ENCODE assay signal across 27 mouse cellular contexts in genomic region chr12:71563219-71563618, GRCm38 (mm10).
DNase-seq lines count a peak whose midpoint lies in the region; ATAC-seq and TF ChIP-seq lines count a peak whose summit lies in the region.
"Had no signal": no experiment of that assay in that cellular context is flagged by ENCODE, and none has a peak within 500 bp of the region (broad histone marks: within the 10 kb centered on the region; RNA-seq: fewer than 3 reads in every experiment).

No protein-coding gene starts in this region.

- no peak for DNase-seq in forebrain, embryonic 11.5 days (ENCODE audit: low spot score)
- DNase-seq in hindbrain, embryonic 14.5 days (ENCODE audit: low spot score), result no peak
- no peak for DNase-seq in hindbrain, embryonic 11.5 days (ENCODE audit: low spot score)
- no peak for DNase-seq in hindbrain, postnatal 0 days (ENCODE audit: low spot score)
- no peak for DNase-seq in heart, embryonic 10.5 days (ENCODE audit: low spot score)
- DNase-seq: adrenal gland, adult 2 months; adrenal gland, postnatal 36 days; cerebellum, adult 18-20 months; cerebellum, postnatal 14 days; gastrocnemius, postnatal 14 days; kidney, adult 2 months; kidney, postnatal 4 days; layer of hippocampus, adult 9-11 months; thymus, adult 2 months; thymus, postnatal 36 days had no signal

- H3K9ac ChIP-seq in forebrain, embryonic 11.5 days (ENCODE audit: low read length), result no peak overlapping the region
- H3K9ac ChIP-seq in forebrain, embryonic 15.5 days (replicated peaks), result no peak overlapping the region
- H3K9ac ChIP-seq in hindbrain, embryonic 14.5 days, result no peak overlapping the region
- H3K9ac ChIP-seq in hindbrain, embryonic 11.5 days (ENCODE audit: low read depth, low read length), result no peak overlapping the region
- no peak overlapping the region for H3K9ac ChIP-seq in hindbrain, postnatal 0 days (replicated peaks; ENCODE audit: low read length)
- H3K9ac ChIP-seq: embryonic facial prominence, embryonic 15.5 days; heart, embryonic 12.5 days; limb, embryonic 12.5 days; liver, postnatal 0 days; midbrain, embryonic 13.5 days; neural tube, embryonic 13.5 days had no signal

- H3K4me1 ChIP-seq in forebrain, embryonic 11.5 days (replicated peaks; ENCODE audit: control insufficient read depth, insufficient read depth, low read length), result no peaks in the 10 kb centered on the region
- peaks cover 24% of the 10 kb centered on the region for H3K4me1 ChIP-seq in forebrain, embryonic 15.5 days
- H3K4me1 ChIP-seq in hindbrain, embryonic 14.5 days (replicated peaks; ENCODE audit: control insufficient read depth, insufficient read depth, low read length), result peaks cover 9% of the 10 kb centered on the region; the same call in 1 of the 2 replicates
- H3K4me1 ChIP-seq in hindbrain, embryonic 11.5 days (replicated peaks; ENCODE audit: control insufficient read depth, insufficient read depth, low read length), result no peaks in the 10 kb centered on the region
- H3K4me1 ChIP-seq in megakaryocyte, embryonic 14.5 days, result no peaks in the 10 kb centered on the region; the same call in 1 of the 2 replicates
- no peaks in the 10 kb centered on the region for H3K4me1 ChIP-seq in hindbrain, postnatal 0 days (ENCODE audit: insufficient read depth, low read length)
- peaks cover 22% of the 10 kb centered on the region for H3K4me1 ChIP-seq in heart, embryonic 10.5 days
- H3K4me1 ChIP-seq: heart, embryonic 12.5 days; limb, embryonic 12.5 days had no signal

- no peaks in the 10 kb centered on the region for H3K27me3 ChIP-seq in forebrain, embryonic 11.5 days (ENCODE audit: control insufficient read depth, insufficient read depth, low read length)
- H3K27me3 ChIP-seq in forebrain, embryonic 15.5 days, result no peaks in the 10 kb centered on the region
- H3K27me3 ChIP-seq in hindbrain, embryonic 14.5 days (ENCODE audit: control insufficient read depth, insufficient read depth, low read length), result no peaks in the 10 kb centered on the region
- H3K27me3 ChIP-seq in hindbrain, embryonic 11.5 days (ENCODE audit: control insufficient read depth, insufficient read depth, low read length), result no peaks in the 10 kb centered on the region
- no peaks in the 10 kb centered on the region for H3K27me3 ChIP-seq in megakaryocyte, embryonic 14.5 days (replicated peaks)
- H3K27me3 ChIP-seq in hindbrain, postnatal 0 days (ENCODE audit: insufficient read depth, low read length), result no peaks in the 10 kb centered on the region
- 0 out of 2 replicates have a peak, but pooled peaks cover 16% of the 10 kb centered on the region for H3K27me3 ChIP-seq in heart, embryonic 10.5 days (ENCODE audit: insufficient read depth, poor library complexity, severe bottlenecking)
- H3K27me3 ChIP-seq: embryonic facial prominence, embryonic 15.5 days; neural tube, embryonic 13.5 days had no signal

- no peaks in the 10 kb centered on the region for H3K9me3 ChIP-seq in forebrain, embryonic 11.5 days (ENCODE audit: control insufficient read depth, low read length)
- no peaks in the 10 kb centered on the region for H3K9me3 ChIP-seq in forebrain, embryonic 15.5 days
- no peaks in the 10 kb centered on the region for H3K9me3 ChIP-seq in hindbrain, embryonic 14.5 days (ENCODE audit: control insufficient read depth, low read length)
- no peaks in the 10 kb centered on the region for H3K9me3 ChIP-seq in hindbrain, embryonic 11.5 days (ENCODE audit: control insufficient read depth, low read length)
- peaks cover 14% of the 10 kb centered on the region for H3K9me3 ChIP-seq in megakaryocyte, embryonic 14.5 days
- H3K9me3 ChIP-seq in hindbrain, postnatal 0 days (ENCODE audit: low read length), result no peaks in the 10 kb centered on the region
- no peaks in the 10 kb centered on the region for H3K9me3 ChIP-seq in heart, embryonic 10.5 days
- H3K9me3 ChIP-seq: embryonic facial prominence, embryonic 15.5 days; heart, embryonic 12.5 days; limb, embryonic 12.5 days; midbrain, embryonic 13.5 days; neural tube, embryonic 13.5 days had no signal

- no peak overlapping the region for H3K4me2 ChIP-seq in forebrain, embryonic 11.5 days (ENCODE audit: low read depth, low read length, severe bottlenecking)
- no peak overlapping the region for H3K4me2 ChIP-seq in forebrain, embryonic 15.5 days (replicated peaks)
- no peak overlapping the region for H3K4me2 ChIP-seq in hindbrain, embryonic 14.5 days (replicated peaks)
- no peak overlapping the region for H3K4me2 ChIP-seq in hindbrain, embryonic 11.5 days (replicated peaks; ENCODE audit: low read depth, low read length)
- H3K4me2 ChIP-seq in hindbrain, postnatal 0 days (ENCODE audit: low read depth, low read length), result no peak overlapping the region
- H3K4me2 ChIP-seq: embryonic facial prominence, embryonic 15.5 days; heart, embryonic 12.5 days; limb, embryonic 12.5 days; midbrain, embryonic 13.5 days; neural tube, embryonic 13.5 days had no signal

- 0 out of 2 replicates have a peak, but pooled peaks have one; percentile 27 for ATAC-seq in forebrain, embryonic 11.5 days (replicated peaks; ENCODE audit: low FRiP score)
- no peak for ATAC-seq in forebrain, embryonic 15.5 days (replicated peaks)
- ATAC-seq in hindbrain, embryonic 14.5 days (ENCODE audit: low FRiP score), result peak; percentile 34; the same call in 1 of the 2 replicates
- no peak for ATAC-seq in hindbrain, embryonic 11.5 days (ENCODE audit: low FRiP score)
- ATAC-seq in megakaryocyte, adult 5-6 weeks (ENCODE audit: poor library complexity, severe bottlenecking), result no peak
- 0 out of 2 replicates have a peak, but pooled peaks have one; percentile 32 for ATAC-seq in hindbrain, postnatal 0 days
- ATAC-seq: activated CD4-positive, CD25-positive, alpha-beta regulatory T cell, adult 4 months; liver, postnatal 0 days; lung, postnatal 0 days; midbrain, embryonic 13.5 days had no signal

- H3K4me3 ChIP-seq in forebrain, embryonic 11.5 days (ENCODE audit: low read depth, low read length), result no peak overlapping the region
- H3K4me3 ChIP-seq in forebrain, embryonic 15.5 days, result no peak overlapping the region
- H3K4me3 ChIP-seq in hindbrain, embryonic 14.5 days (replicated peaks; ENCODE audit: low read length), result no peak overlapping the region
- no peak overlapping the region for H3K4me3 ChIP-seq in hindbrain, embryonic 11.5 days (ENCODE audit: low read depth, low read length)
- H3K4me3 ChIP-seq in megakaryocyte, embryonic 14.5 days (replicated peaks), result peak overlapping the region; percentile 44
- H3K4me3 ChIP-seq in hindbrain, postnatal 0 days (ENCODE audit: low read length), result no peak overlapping the region
- H3K4me3 ChIP-seq in heart, embryonic 10.5 days, result no peak overlapping the region
- H3K4me3 ChIP-seq: embryonic facial prominence, embryonic 15.5 days; heart, embryonic 12.5 days; limb, embryonic 12.5 days; midbrain, embryonic 13.5 days; neural tube, embryonic 13.5 days had no signal

- H3K27ac ChIP-seq in forebrain, embryonic 11.5 days (ENCODE audit: low read depth, low read length), result no peak overlapping the region
- H3K27ac ChIP-seq in forebrain, embryonic 15.5 days (replicated peaks), result no peak overlapping the region
- no peak overlapping the region for H3K27ac ChIP-seq in hindbrain, embryonic 14.5 days
- H3K27ac ChIP-seq in hindbrain, embryonic 11.5 days (ENCODE audit: low read depth, low read length), result no peak overlapping the region
- no peak overlapping the region for H3K27ac ChIP-seq in hindbrain, postnatal 0 days
- H3K27ac ChIP-seq in heart, embryonic 10.5 days, result no peak overlapping the region
- H3K27ac ChIP-seq: embryonic facial prominence, embryonic 15.5 days; kidney, postnatal 0 days; limb, embryonic 12.5 days; midbrain, embryonic 13.5 days; neural tube, embryonic 13.5 days had no signal

- no peak for TF ChIP-seq CTCF in hindbrain, postnatal 0 days (IDR thresholded peaks at IDR 0.05; ENCODE audit: low read depth)

- H3K36me3 ChIP-seq in forebrain, embryonic 11.5 days (ENCODE audit: control insufficient read depth, insufficient read depth, low read length), result no peaks in the 10 kb centered on the region
- no peaks in the 10 kb centered on the region for H3K36me3 ChIP-seq in forebrain, embryonic 15.5 days
- H3K36me3 ChIP-seq in hindbrain, embryonic 14.5 days (replicated peaks; ENCODE audit: control insufficient read depth, insufficient read depth), result no peaks in the 10 kb centered on the region
- H3K36me3 ChIP-seq in hindbrain, embryonic 11.5 days (ENCODE audit: control insufficient read depth, insufficient read depth, low read length), result no peaks in the 10 kb centered on the region
- no peaks in the 10 kb centered on the region for H3K36me3 ChIP-seq in megakaryocyte, embryonic 14.5 days (replicated peaks; ENCODE audit: low read length)
- no peaks in the 10 kb centered on the region for H3K36me3 ChIP-seq in hindbrain, postnatal 0 days (ENCODE audit: insufficient read depth, low read length)
- H3K36me3 ChIP-seq in heart, embryonic 10.5 days, result no peaks in the 10 kb centered on the region
- H3K36me3 ChIP-seq: embryonic facial prominence, embryonic 15.5 days; heart, embryonic 12.5 days; limb, embryonic 12.5 days; midbrain, embryonic 13.5 days; neural tube, embryonic 13.5 days had no signal

- WGBS in forebrain, embryonic 11.5 days, result 83% methylated on average over 4 of the region's 4 CpGs
- 93% methylated on average over 4 of the region's 4 CpGs for WGBS in forebrain, embryonic 15.5 days
- 97% methylated on average over 4 of the region's 4 CpGs for WGBS in hindbrain, embryonic 14.5 days
- WGBS in hindbrain, embryonic 11.5 days, result 90% methylated on average over 4 of the region's 4 CpGs
- 96% methylated on average over 4 of the region's 4 CpGs for WGBS in hindbrain, postnatal 0 days
- WGBS in heart, embryonic 10.5 days, result 91% methylated on average over 4 of the region's 4 CpGs

Comparison
In these comparisons a context has a peak if more than half of its experiments do, and no peak if none do; other contexts are left out.
1. ATAC-seq: peak in forebrain, embryonic 11.5 days (single experiment), hindbrain, embryonic 14.5 days (single experiment) and hindbrain, postnatal 0 days (single experiment); none in forebrain, embryonic 15.5 days (single experiment), hindbrain, embryonic 11.5 days (single experiment) and megakaryocyte, adult 5-6 weeks (single experiment).